Mouse (Mus musculus): ENCODE results near the gene Hist1h2bb.
"Not testable (repeated sequence)": the region's sequence is repeated elsewhere in the genome, so short reads cannot be mapped to it uniquely, and the experiment has no call there.

- TF ChIP-seq CTCF (IDR thresholded peaks at IDR 0.05; ENCODE audit: insufficient read depth, low read depth, low read length), result not testable (repeated sequence)
- TF ChIP-seq POLR2A (IDR thresholded peaks at IDR 0.05; ENCODE audit: insufficient read depth, low read depth, low read length), result peak; percentile 64
These were observed 15.6 kb downstream of the Hist1h2bb start, which contains the start of gene Hist1h3a for GRCm38 (mm10) chr13:23761871-23762821.

All from olfactory bulb, adult 2 months (tissue).